Mouse (Mus musculus): ENCODE data around the gene Mon2. TPM values are rescaled to one million over a fixed set of nuclear protein-coding genes. Genes with fewer than 3 reads are reported as not detected.
A peak's percentile ranks its signal among the peaks of the same experiment; 100 is the strongest.

Mon2 gene
- total RNA-seq, 1 experiment, result 38.4 TPM

GRCm38 (mm10) chr10:122963463-122964240 lies 112.7 kb downstream of the Mon2 start:
- Histone ChIP-seq H3K9ac (ENCODE audit: insufficient read depth, low read depth, low read length, poor library complexity, severe bottlenecking) (no peak overlapping the region), H3K4me3 (ENCODE audit: insufficient read depth in 1 of 2, low read depth in 1 of 2, low read length in 2 of 2, poor library complexity in 1 of 2, severe bottlenecking in 1 of 2) (peak overlapping the region in 1 of 2 experiments; percentile 27; a peak in 1 of 4 replicates), H3K9me3 (ENCODE audit: control insufficient read depth, insufficient read depth, low read depth, low read length) (no peaks in the 10 kb centered on the region), H3K27ac (ENCODE audit: insufficient read depth, low read depth, low read length, poor library complexity, severe bottlenecking) (no peak overlapping the region), H3K36me3 (ENCODE audit: control insufficient read depth, insufficient read depth, low read length, poor library complexity, severe bottlenecking) (no peaks in the 10 kb centered on the region), H3K4me1 (ENCODE audit: control insufficient read depth in 2 of 2, insufficient read depth in 2 of 2, low read length in 2 of 2, poor library complexity in 1 of 2) (peaks cover 0 to 8% of the 10 kb centered on the region in 2 experiments; a peak in 2 of 4 replicates)
- no peak for DNase-seq (ENCODE audit: low read depth, low spot score)
- in situ Hi-C loops (cut with MboI; ENCODE audit: low sequenced_read_pairs in 2 of 2, unreplicated experiment in 2 of 2), result no loop called here
- no peak for TF ChIP-seq HCFC1 (IDR thresholded peaks at IDR 0.05; ENCODE audit: borderline replicate concordance, insufficient read depth, low read length)
- TF ChIP-seq ZC3H11A (IDR thresholded peaks at IDR 0.05; ENCODE audit: borderline replicate concordance, low read depth, low read length), result no peak
- TF ChIP-seq MAFK (IDR thresholded peaks at IDR 0.05; ENCODE audit: insufficient read depth, low read depth, low read length), result no peak
- no peak for TF ChIP-seq ZNF384 (IDR thresholded peaks at IDR 0.05; ENCODE audit: low read depth, low read length)
- no peak for TF ChIP-seq CHD2 (IDR thresholded peaks at IDR 0.05; ENCODE audit: low read depth, low read length)

DNA sequence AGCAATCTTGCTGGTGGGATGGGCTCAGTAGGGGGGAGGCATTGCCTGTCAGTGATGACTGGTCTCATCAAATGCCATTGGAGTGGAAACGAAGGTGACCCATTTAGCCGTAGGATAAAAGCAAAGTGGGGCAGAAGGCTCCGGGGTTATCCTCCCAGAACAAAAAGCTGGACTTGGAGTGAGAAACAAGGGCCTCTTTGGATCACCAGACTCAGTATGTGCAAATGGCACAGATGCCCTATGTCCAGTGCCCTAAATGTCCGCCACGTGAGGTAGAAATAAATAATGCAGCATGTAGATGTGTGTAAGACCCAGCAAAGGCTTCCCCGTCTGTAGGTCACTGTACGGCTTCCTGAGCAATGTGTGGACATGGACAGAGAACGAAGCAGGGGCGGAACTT lies 113.7 kb downstream of the Mon2 start:
- no peak for TF ChIP-seq MAFK (IDR thresholded peaks at IDR 0.05; ENCODE audit: insufficient read depth, low read depth, low read length)
- TF ChIP-seq HCFC1 (IDR thresholded peaks at IDR 0.05; ENCODE audit: borderline replicate concordance, insufficient read depth, low read length), result no peak
- H3K4me3 ChIP-seq (ENCODE audit: insufficient read depth in 1 of 2, low read depth in 1 of 2, low read length in 2 of 2, poor library complexity in 1 of 2, severe bottlenecking in 1 of 2), result no peak overlapping the region

GRCm38 (mm10) chr10:122961494-122961893 lies 114.8 kb downstream of the Mon2 start:
- Histone ChIP-seq H3K4me3 (ENCODE audit: insufficient read depth in 1 of 2, low read depth in 1 of 2, low read length in 2 of 2, poor library complexity in 1 of 2, severe bottlenecking in 1 of 2) (no peak overlapping the region), H3K27ac (ENCODE audit: insufficient read depth, low read depth, low read length, poor library complexity, severe bottlenecking) (no peak overlapping the region), H3K4me1 (ENCODE audit: control insufficient read depth in 2 of 2, insufficient read depth in 2 of 2, low read length in 2 of 2, poor library complexity in 1 of 2) (peaks cover 0 to 10% of the 10 kb centered on the region in 2 experiments; a peak in 2 of 4 replicates), H3K9me3 (ENCODE audit: control insufficient read depth, insufficient read depth, low read depth, low read length) (no peaks in the 10 kb centered on the region), H3K36me3 (ENCODE audit: control insufficient read depth, insufficient read depth, low read length, poor library complexity, severe bottlenecking) (no peaks in the 10 kb centered on the region), H3K9ac (ENCODE audit: insufficient read depth, low read depth, low read length, poor library complexity, severe bottlenecking) (no peak overlapping the region)
- no peak for DNase-seq (ENCODE audit: low read depth, low spot score)
- in situ Hi-C loops (cut with MboI; ENCODE audit: low sequenced_read_pairs in 2 of 2, unreplicated experiment in 2 of 2), result no loop called here
- TF ChIP-seq ZC3H11A (IDR thresholded peaks at IDR 0.05; ENCODE audit: borderline replicate concordance, low read depth, low read length), result no peak
- no peak for TF ChIP-seq MAFK (IDR thresholded peaks at IDR 0.05; ENCODE audit: insufficient read depth, low read depth, low read length)
- TF ChIP-seq CHD2 (IDR thresholded peaks at IDR 0.05; ENCODE audit: low read depth, low read length), result no peak
- no peak for TF ChIP-seq ZNF384 (IDR thresholded peaks at IDR 0.05; ENCODE audit: low read depth, low read length)
- TF ChIP-seq HCFC1 (IDR thresholded peaks at IDR 0.05; ENCODE audit: borderline replicate concordance, insufficient read depth, low read length), result no peak

More for the DNA sequence above, 113.7 kb downstream of the Mon2 start:
- Histone ChIP-seq H3K9me3 (ENCODE audit: control insufficient read depth, insufficient read depth, low read depth, low read length) (no peaks in the 10 kb centered on the region), H3K4me1 (ENCODE audit: control insufficient read depth in 2 of 2, insufficient read depth in 2 of 2, low read length in 2 of 2, poor library complexity in 1 of 2) (peaks cover 0 to 10% of the 10 kb centered on the region in 2 experiments; a peak in 2 of 4 replicates), H3K9ac (ENCODE audit: insufficient read depth, low read depth, low read length, poor library complexity, severe bottlenecking) (no peak overlapping the region), H3K27ac (ENCODE audit: insufficient read depth, low read depth, low read length, poor library complexity, severe bottlenecking) (no peak overlapping the region), H3K36me3 (ENCODE audit: control insufficient read depth, insufficient read depth, low read length, poor library complexity, severe bottlenecking) (no peaks in the 10 kb centered on the region)
- no peak for DNase-seq (ENCODE audit: low read depth, low spot score)
- in situ Hi-C loops (cut with MboI; ENCODE audit: low sequenced_read_pairs in 2 of 2, unreplicated experiment in 2 of 2), result no loop called here

DNA sequence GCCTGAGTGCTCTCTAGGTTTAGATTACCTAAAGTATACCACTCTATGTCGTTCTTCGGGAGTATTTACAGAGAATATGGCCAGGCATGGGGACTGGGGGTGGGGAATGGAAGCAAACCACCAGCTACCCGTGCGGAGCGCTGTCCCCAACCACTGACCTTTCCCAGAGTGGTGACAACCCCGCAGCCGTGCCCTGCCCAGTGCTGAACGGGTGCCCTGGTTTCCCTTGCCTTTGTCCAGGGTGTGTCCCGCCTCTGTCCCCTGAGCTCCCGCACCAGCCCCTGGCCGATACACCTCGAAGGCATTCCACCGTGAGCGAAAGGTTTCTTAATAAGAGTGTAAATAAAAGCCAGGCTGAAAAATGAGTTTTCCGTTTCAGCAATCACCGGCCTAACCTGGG lies 115.6 kb downstream of the Mon2 start:
- Histone ChIP-seq H3K36me3 (ENCODE audit: control insufficient read depth, insufficient read depth, low read length, poor library complexity, severe bottlenecking) (no peaks in the 10 kb centered on the region), H3K9ac (ENCODE audit: insufficient read depth, low read depth, low read length, poor library complexity, severe bottlenecking) (no peak overlapping the region), H3K4me3 (ENCODE audit: insufficient read depth in 1 of 2, low read depth in 1 of 2, low read length in 2 of 2, poor library complexity in 1 of 2, severe bottlenecking in 1 of 2) (no peak overlapping the region), H3K4me1 (ENCODE audit: control insufficient read depth in 2 of 2, insufficient read depth in 2 of 2, low read length in 2 of 2, poor library complexity in 1 of 2) (peaks cover 0 to 10% of the 10 kb centered on the region in 2 experiments; a peak in 2 of 4 replicates), H3K9me3 (ENCODE audit: control insufficient read depth, insufficient read depth, low read depth, low read length) (no peaks in the 10 kb centered on the region), H3K27ac (ENCODE audit: insufficient read depth, low read depth, low read length, poor library complexity, severe bottlenecking) (no peak overlapping the region)
- in situ Hi-C loops (cut with MboI; ENCODE audit: low sequenced_read_pairs in 2 of 2, unreplicated experiment in 2 of 2), result no loop called here
- no peak for DNase-seq (ENCODE audit: low read depth, low spot score)
- TF ChIP-seq ZNF384 (IDR thresholded peaks at IDR 0.05; ENCODE audit: low read depth, low read length) (no peak), ZC3H11A (IDR thresholded peaks at IDR 0.05; ENCODE audit: borderline replicate concordance, low read depth, low read length) (no peak), MAFK (IDR thresholded peaks at IDR 0.05; ENCODE audit: insufficient read depth, low read depth, low read length) (no peak), CHD2 (IDR thresholded peaks at IDR 0.05; ENCODE audit: low read depth, low read length) (no peak), HCFC1 (IDR thresholded peaks at IDR 0.05; ENCODE audit: borderline replicate concordance, insufficient read depth, low read length) (no peak)

Data from ES-E14 (cell line).